Mouse (Mus musculus) stomach, postnatal 0 days (tissue): ENCODE results near the gene Lhx8.

Experiments
- CTCF ChIP-seq: IDR thresholded peaks from 2 replicates; pipeline ENCODE4 v1.5.1; 2016; ENCODE audit warnings: antibody characterized with exemption, low read depth, mild to moderate bottlenecking, moderate library complexity
- EP300 ChIP-seq: optimal IDR thresholded peaks from 2 replicates; pipeline ENCODE3; 2016; ENCODE audit warnings: antibody characterized with exemption

GRCm38 (mm10) chr3:154292126-154292525, 38.3 kb downstream of the Lhx8 start:
- TF ChIP-seq CTCF (no peak), EP300 (no peak)
